In the genomic region with DNA sequence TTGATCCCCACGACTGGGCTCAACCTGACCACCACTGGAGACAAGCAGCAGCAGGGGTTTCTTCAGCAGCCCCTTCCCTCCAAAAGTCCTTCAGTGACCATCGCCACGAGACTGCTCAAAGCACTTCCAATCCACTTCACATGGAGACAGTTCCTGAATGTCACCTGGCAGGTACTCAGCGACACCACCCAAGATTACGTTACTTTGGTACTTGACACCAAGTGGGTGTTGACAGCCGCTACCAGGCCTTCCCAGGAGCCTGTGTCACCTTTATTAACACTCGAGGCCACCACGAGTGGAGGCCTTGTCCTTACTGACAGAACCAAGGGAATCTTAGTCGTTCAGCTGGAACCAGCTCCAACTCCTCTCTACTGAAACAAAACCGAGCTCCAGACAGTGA, we compare ENCODE assay signal across 24 mouse cellular contexts.
A peak's percentile ranks its signal among the peaks of the same experiment; 100 is the strongest.
DNase-seq lines count a peak whose midpoint lies in the region; ATAC-seq and TF ChIP-seq lines count a peak whose summit lies in the region.
"Had no signal": no experiment of that assay in that cellular context is flagged by ENCODE, and none has a peak within 500 bp of the region (broad histone marks: within the 10 kb centered on the region; RNA-seq: fewer than 3 reads in every experiment).

No protein-coding gene starts in this region.

- H3K27ac ChIP-seq in heart, adult 2 months = no peak overlapping the region
- H3K27ac ChIP-seq in heart, embryonic 12.5 days (ENCODE audit: poor library complexity, severe bottlenecking) = no peak overlapping the region
- H3K27ac ChIP-seq: embryonic facial prominence, embryonic 12.5 days; forebrain, embryonic 12.5 days; hindbrain, embryonic 10.5 days; kidney, embryonic 15.5 days; limb, embryonic 13.5 days; liver, embryonic 12.5 days; midbrain, embryonic 13.5 days; neural tube, embryonic 13.5 days had no signal

- 0 out of 2 replicates have a peak overlapping the region, but pooled peaks have one; percentile 0 for H3K4me2 ChIP-seq in heart, embryonic 12.5 days
- H3K4me2 ChIP-seq: embryonic facial prominence, embryonic 12.5 days; forebrain, embryonic 12.5 days; kidney, embryonic 15.5 days; limb, embryonic 13.5 days; liver, embryonic 12.5 days; lung, embryonic 14.5 days; midbrain, embryonic 13.5 days; neural tube, embryonic 13.5 days had no signal

- H3K36me3 ChIP-seq in heart, adult 2 months (ENCODE audit: control insufficient read depth, insufficient read depth, low read length) = peaks cover 3% of the 10 kb centered on the region; the same call in 1 of the 2 replicates
- peaks cover 17% of the 10 kb centered on the region for H3K36me3 ChIP-seq in heart, embryonic 12.5 days

- H3K4me1 ChIP-seq in heart, adult 2 months (ENCODE audit: control insufficient read depth, insufficient read depth, low read length) = peaks cover 16% of the 10 kb centered on the region
- peaks cover 38% of the 10 kb centered on the region for H3K4me1 ChIP-seq in heart, embryonic 12.5 days (replicated peaks)
- peaks cover 9% of the 10 kb centered on the region for H3K4me1 ChIP-seq in lung, adult 2 months (ENCODE audit: control insufficient read depth, insufficient read depth, low read length)
- H3K4me1 ChIP-seq: liver, embryonic 12.5 days had no signal

- no peak overlapping the region for H3K4me3 ChIP-seq in heart, adult 2 months
- no peak overlapping the region for H3K4me3 ChIP-seq in heart, embryonic 12.5 days
- H3K4me3 ChIP-seq in lung, adult 2 months (replicated peaks; ENCODE audit: extremely low read depth, low read depth, low read length) = no peak overlapping the region
- H3K4me3 ChIP-seq: embryonic facial prominence, embryonic 12.5 days; forebrain, embryonic 12.5 days; hindbrain, embryonic 10.5 days; kidney, embryonic 15.5 days; limb, embryonic 13.5 days; liver, embryonic 12.5 days; megakaryocyte, embryonic 14.5 days; midbrain, embryonic 13.5 days; neural tube, embryonic 13.5 days had no signal

- no peak for TF ChIP-seq CTCF in heart, adult 2 months (IDR thresholded peaks at IDR 0.05)
- no peak for TF ChIP-seq CTCF in lung, adult 2 months (IDR thresholded peaks at IDR 0.05; ENCODE audit: insufficient read depth, low read length)

- peaks cover 3% of the 10 kb centered on the region; the same call in 1 of the 2 replicates for H3K79me2 ChIP-seq in heart, adult 2 months (replicated peaks; ENCODE audit: control insufficient read depth, insufficient read depth, low read length)

- peak in 1 of 2 experiments; percentile 51 for DNase-seq in heart, adult 2 months
- DNase-seq in heart, postnatal 25 days (ENCODE audit: low spot score) = no peak
- peak; percentile 29 for DNase-seq in lung, adult 2 months
- peak; percentile 32 to 47 for DNase-seq in lung, postnatal 4 days
- no peak for DNase-seq in layer of hippocampus, adult 9-11 months
- DNase-seq in thymus, postnatal 0 days (ENCODE audit: low spot score) = no peak
- DNase-seq: adrenal gland, adult 8-10 months; cerebellum, adult 18-20 months; cerebellum, postnatal 25 days; kidney, adult 11 months; kidney, postnatal 36 days; lung, embryonic 14.5 days; thymus, postnatal 14 days had no signal

- ATAC-seq in heart, embryonic 12.5 days (ENCODE audit: insufficient number of reproducible peaks, low FRiP score) = peak; percentile 51; the same call in 1 of the 2 replicates
- ATAC-seq: liver, embryonic 12.5 days; midbrain, embryonic 13.5 days; Patski had no signal

- no peaks in the 10 kb centered on the region for H3K9me3 ChIP-seq in heart, embryonic 12.5 days (replicated peaks)
- H3K9me3 ChIP-seq: embryonic facial prominence, embryonic 12.5 days; forebrain, embryonic 12.5 days; hindbrain, embryonic 10.5 days; kidney, embryonic 15.5 days; limb, embryonic 13.5 days; liver, embryonic 12.5 days; megakaryocyte, embryonic 14.5 days; midbrain, embryonic 13.5 days; neural tube, embryonic 13.5 days had no signal

- no peaks in the 10 kb centered on the region for H3K27me3 ChIP-seq in heart, adult 2 months (ENCODE audit: control insufficient read depth, insufficient read depth, low read length)
- no peaks in the 10 kb centered on the region for H3K27me3 ChIP-seq in heart, embryonic 12.5 days (replicated peaks)
- H3K27me3 ChIP-seq: embryonic facial prominence, embryonic 12.5 days; forebrain, embryonic 12.5 days; kidney, embryonic 15.5 days; limb, embryonic 13.5 days; liver, embryonic 12.5 days; megakaryocyte, embryonic 14.5 days; midbrain, embryonic 13.5 days; neural tube, embryonic 13.5 days; Patski had no signal

- peak; percentile 95 for TF ChIP-seq EP300 in heart, adult 2 months (IDR thresholded peaks at IDR 0.05; ENCODE audit: insufficient read depth, low read depth, low read length)

- H3K9ac ChIP-seq in heart, adult 2 months (ENCODE audit: low read depth, low read length) = no peak overlapping the region
- H3K9ac ChIP-seq in heart, embryonic 12.5 days = no peak overlapping the region
- H3K9ac ChIP-seq: embryonic facial prominence, embryonic 12.5 days; forebrain, embryonic 12.5 days; kidney, embryonic 15.5 days; limb, embryonic 13.5 days; liver, embryonic 12.5 days; lung, embryonic 14.5 days; midbrain, embryonic 13.5 days; neural tube, embryonic 13.5 days had no signal

- intact Hi-C loops in heart, adult 2 months (cut with DNase I) = no loop called here
- intact Hi-C loops in heart, postnatal 25 days (cut with DNase I) = no loop called here

- 55% methylated on average over 10 of the region's 10 CpGs for WGBS in heart, adult 2 months
- WGBS in heart, embryonic 12.5 days = 36% methylated on average over 10 of the region's 10 CpGs
- WGBS in lung, adult 2 months = 68% methylated on average over 10 of the region's 10 CpGs

- TF ChIP-seq POLR2A in heart, adult 2 months (IDR thresholded peaks at IDR 0.05; ENCODE audit: insufficient read depth, low read depth, low read length) = no peak
- TF ChIP-seq POLR2A in lung, adult 2 months (IDR thresholded peaks at IDR 0.05; ENCODE audit: borderline replicate concordance, extremely low read depth, low read depth, low read length) = no peak

Comparison
In these comparisons a context has a peak if more than half of its experiments do, and no peak if none do; other contexts are left out.
1. DNase-seq: peak in lung, adult 2 months (single experiment) and lung, postnatal 4 days (2 of 2); none in heart, postnatal 25 days (single experiment), layer of hippocampus, adult 9-11 months (single experiment) and thymus, postnatal 0 days (single experiment).